7 mouse cellular contexts compared by ENCODE assay signal in genomic region chr15:100495102-100495501, GRCm38 (mm10). TPM values are rescaled to one million over a fixed set of nuclear protein-coding genes. Genes with fewer than 3 reads are reported as not detected.
A peak's percentile ranks its signal among the peaks of the same experiment; 100 is the strongest.
DNase-seq lines count a peak whose midpoint lies in the region; ATAC-seq and TF ChIP-seq lines count a peak whose summit lies in the region.

Gene Csrnp2 (minus strand): TSS chr15:100495488.

- H3K79me2 ChIP-seq in heart, adult 2 months (replicated peaks; ENCODE audit: control insufficient read depth, insufficient read depth, low read length) = peaks cover 5% of the 10 kb centered on the region

- H3K9ac ChIP-seq in embryonic facial prominence, embryonic 12.5 days = peak within 1 kb of the TSS; percentile 99
- H3K9ac ChIP-seq in heart, adult 2 months (ENCODE audit: low read depth, low read length) = peak within 1 kb of the TSS; percentile 98
- peak within 1 kb of the TSS; percentile 96 for H3K9ac ChIP-seq in limb, embryonic 13.5 days
- H3K9ac ChIP-seq in midbrain, embryonic 16.5 days (ENCODE audit: low read depth, low read length) = peak within 1 kb of the TSS; percentile 88

- peaks cover 29% of the 10 kb centered on the region for H3K4me1 ChIP-seq in embryonic facial prominence, embryonic 12.5 days
- peaks cover 5% of the 10 kb centered on the region for H3K4me1 ChIP-seq in heart, adult 2 months (ENCODE audit: control insufficient read depth, insufficient read depth, low read length)
- peaks cover 41% of the 10 kb centered on the region for H3K4me1 ChIP-seq in limb, embryonic 13.5 days
- H3K4me1 ChIP-seq in midbrain, embryonic 16.5 days (ENCODE audit: control insufficient read depth, insufficient read depth, low read length) = peaks cover 34% of the 10 kb centered on the region

- H3K4me2 ChIP-seq in embryonic facial prominence, embryonic 12.5 days (replicated peaks) = peak within 1 kb of the TSS; percentile 67
- peak within 1 kb of the TSS; percentile 81 for H3K4me2 ChIP-seq in limb, embryonic 13.5 days (replicated peaks)
- peak within 1 kb of the TSS; percentile 85 for H3K4me2 ChIP-seq in midbrain, embryonic 16.5 days (ENCODE audit: low read length)

- under 1% methylated on average over 40 of the region's 40 CpGs for WGBS in embryonic facial prominence, embryonic 12.5 days
- WGBS in heart, adult 2 months = under 1% methylated on average over 40 of the region's 40 CpGs
- WGBS in limb, embryonic 13.5 days = under 1% methylated on average over 40 of the region's 40 CpGs
- under 1% methylated on average over 40 of the region's 40 CpGs for WGBS in midbrain, embryonic 16.5 days

- TF ChIP-seq POLR2A in heart, adult 2 months (IDR thresholded peaks at IDR 0.05; ENCODE audit: insufficient read depth, low read depth, low read length) = peak; percentile 97

- H3K36me3 ChIP-seq in embryonic facial prominence, embryonic 12.5 days = no peaks in the 10 kb centered on the region
- no peaks in the 10 kb centered on the region for H3K36me3 ChIP-seq in heart, adult 2 months (ENCODE audit: control insufficient read depth, insufficient read depth, low read length)
- no peaks in the 10 kb centered on the region for H3K36me3 ChIP-seq in limb, embryonic 13.5 days
- H3K36me3 ChIP-seq in midbrain, embryonic 16.5 days (ENCODE audit: control insufficient read depth, insufficient read depth, low read length) = no peaks in the 10 kb centered on the region

- ATAC-seq in embryonic facial prominence, embryonic 12.5 days (ENCODE audit: insufficient number of reproducible peaks, insufficient read depth, low FRiP score, low TSS enrichment) = peak; percentile 97
- ATAC-seq in limb, embryonic 13.5 days (ENCODE audit: low FRiP score, low read depth) = peak; percentile 98
- ATAC-seq in midbrain, embryonic 16.5 days = peak; percentile 97

- intact Hi-C loops in heart, adult 2 months (cut with DNase I) = loop anchor here (2.0 kb wide), 1 partner anchor 26 kb away; the partner anchor contains the start of gene Letmd1

- no peaks in the 10 kb centered on the region for H3K9me3 ChIP-seq in embryonic facial prominence, embryonic 12.5 days
- no peaks in the 10 kb centered on the region for H3K9me3 ChIP-seq in limb, embryonic 13.5 days
- no peaks in the 10 kb centered on the region for H3K9me3 ChIP-seq in midbrain, embryonic 16.5 days (replicated peaks; ENCODE audit: control insufficient read depth, low read length, poor library complexity, severe bottlenecking)

- H3K27me3 ChIP-seq in embryonic facial prominence, embryonic 12.5 days = no peaks in the 10 kb centered on the region
- H3K27me3 ChIP-seq in heart, adult 2 months (ENCODE audit: control insufficient read depth, insufficient read depth, low read length) = no peaks in the 10 kb centered on the region
- H3K27me3 ChIP-seq in limb, embryonic 13.5 days = no peaks in the 10 kb centered on the region
- H3K27me3 ChIP-seq in midbrain, embryonic 16.5 days (ENCODE audit: control insufficient read depth, insufficient read depth, low read depth, low read length) = no peaks in the 10 kb centered on the region

- peak; percentile 93 for DNase-seq in adrenal gland, postnatal 25 days
- DNase-seq in heart, adult 2 months = peak; percentile 93 to 94
- DNase-seq in kidney, adult 8-10 months = peak; percentile 88
- DNase-seq in spleen, postnatal 10 days (ENCODE audit: low spot score in 2 of 2) = peak; percentile 73 to 84

- TF ChIP-seq EP300 in heart, adult 2 months (IDR thresholded peaks at IDR 0.05; ENCODE audit: insufficient read depth, low read depth, low read length) = peak; percentile 57; the same call in 1 of the 2 replicates

- H3K4me3 ChIP-seq in embryonic facial prominence, embryonic 12.5 days = peak within 1 kb of the TSS; percentile 84
- peak within 1 kb of the TSS; percentile 84 for H3K4me3 ChIP-seq in heart, adult 2 months
- peak within 1 kb of the TSS; percentile 83 for H3K4me3 ChIP-seq in limb, embryonic 13.5 days
- H3K4me3 ChIP-seq in midbrain, embryonic 16.5 days (ENCODE audit: low read depth, low read length) = peak within 1 kb of the TSS; percentile 58

- peak within 1 kb of the TSS; percentile 96 for H3K27ac ChIP-seq in embryonic facial prominence, embryonic 12.5 days
- peak within 1 kb of the TSS; percentile 76 for H3K27ac ChIP-seq in heart, adult 2 months
- peak within 1 kb of the TSS; percentile 96 for H3K27ac ChIP-seq in limb, embryonic 13.5 days
- peak within 1 kb of the TSS; percentile 93 for H3K27ac ChIP-seq in midbrain, embryonic 16.5 days (ENCODE audit: low read length)

- TF ChIP-seq CTCF in heart, adult 2 months (IDR thresholded peaks at IDR 0.05) = peak; percentile 50

RNA-seq across cellular contexts. Expression of gene Csrnp2, which starts in this region (rescaled TPM):
- total RNA-seq in adrenal gland, postnatal 25 days (2021) = 6.8 and 8.2 TPM in 2 replicates
- 32.8 and 34.9 TPM in 2 replicates for polyA plus RNA-seq in embryonic facial prominence, embryonic 12.5 days (2016; fragmentation: Nextera tagmentation; extraction: Ambion mirVana)
- 1 to 10 TPM; 2.1 to 2.7 TPM for total RNA-seq in heart, adult 2 months (2021)
- polyA plus RNA-seq in heart, adult 2 months (2012; rRNA removed) = 1.7 and 3.0 TPM in 2 replicates
- polyA plus RNA-seq in limb, embryonic 13.5 days (2015; fragmentation: Nextera tagmentation; extraction: Ambion mirVana) = 23.8 and 24.9 TPM in 2 replicates
- polyA plus RNA-seq in midbrain, embryonic 16.5 days (2015; fragmentation: Nextera tagmentation; extraction: Ambion mirVana) = 48.1 and 51.3 TPM in 2 replicates

Comparison
In these comparisons a context has a peak if more than half of its experiments do, and no peak if none do; other contexts are left out.
1. Peak in every context shown above with its lines: DNase-seq, ATAC-seq, H3K4me3 ChIP-seq and H3K27ac ChIP-seq.